Mouse (Mus musculus) neural tube, embryonic 13.5 days (tissue): ENCODE results near the gene Lrpprc. TPM values are rescaled to one million over a fixed set of nuclear protein-coding genes. Genes with fewer than 3 reads are reported as not detected.

Source experiments
- ATAC-seq: fragments of 200-750 bp; cut with Nextera tagmentation; 2 replicates; pipeline ENCODE4 v1.8.0; 2017; ENCODE audit warnings: low read depth, mild to moderate bottlenecking, moderate TSS enrichment, moderate library complexity
- H3K27ac ChIP-seq: fragments of 300-500 bp; sonication (generic); replicated peaks from 2 replicates; pipeline ENCODE4 v1.5.1; 2015; ENCODE audit warnings: moderate library complexity, mild to moderate bottlenecking, inconsistent platforms
- H3K27me3 ChIP-seq: fragments of 300-500 bp; sonication (generic); 2 replicates; pipeline ENCODE4 v1.6.1; 2015; ENCODE audit warnings: mild to moderate bottlenecking, inconsistent platforms
- H3K36me3 ChIP-seq: fragments of 300-500 bp; sonication (generic); 2 replicates; pipeline ENCODE4 v1.6.1; 2015; ENCODE audit warnings: mild to moderate bottlenecking, inconsistent platforms
- H3K4me1 ChIP-seq: fragments of 300-500 bp; sonication (generic); replicated peaks from 2 replicates; pipeline ENCODE4 v1.6.1; 2015; ENCODE audit warnings: inconsistent platforms
- H3K4me2 ChIP-seq: fragments of 300-500 bp; sonication (generic); 2 replicates; pipeline ENCODE4 v1.6.1; 2015; ENCODE audit warnings: inconsistent platforms, mild to moderate bottlenecking, moderate library complexity
- H3K4me3 ChIP-seq: fragments of 300-500 bp; sonication (generic); 2 replicates; pipeline ENCODE4 v1.5.1; 2015; ENCODE audit warnings: mild to moderate bottlenecking, inconsistent platforms
- H3K9ac ChIP-seq: fragments of 300-500 bp; sonication (generic); 2 replicates; pipeline ENCODE4 v1.6.1; 2015; ENCODE audit warnings: moderate library complexity, mild to moderate bottlenecking, inconsistent platforms
- H3K9me3 ChIP-seq: fragments of 300-500 bp; sonication (generic); 2 replicates; pipeline ENCODE4 v1.6.1; 2016; ENCODE audit warnings: inconsistent platforms
- WGBS: fragments of 180-500 bp; shearing (Covaris S2); methylation state at CpG from one replicate; pipeline ENCODE4 v1.1.7; 2015; 5-methylcytosine and 5-hydroxymethylcytosine counted together
- polyA plus RNA-seq: library from polyadenylated mRNA; unstranded; fragments of >200 nt; fragmentation: Nextera tagmentation; extraction: Ambion mirVana; gene quantifications from 2 replicates; pipeline ENCODE4 v1.2.1, GENCODE M21; 2015

The Lrpprc gene
- polyA plus RNA-seq, 1 experiment from 2014 or later: 42.6 TPM

GRCm38 (mm10) chr17:84658195-84658594 is 132.4 kb downstream of the Lrpprc start:
- no peak overlapping the region for H3K4me3 ChIP-seq
- H3K4me1 ChIP-seq: peaks cover 36% of the 10 kb centered on the region
- ATAC-seq: no peak
- H3K36me3 ChIP-seq: no peaks in the 10 kb centered on the region
- no peaks in the 10 kb centered on the region for H3K27me3 ChIP-seq
- H3K9ac ChIP-seq: no peak overlapping the region
- H3K4me2 ChIP-seq: no peak overlapping the region
- WGBS: 36% methylated on average over 5 of the region's 5 CpGs
- H3K9me3 ChIP-seq: no peaks in the 10 kb centered on the region
- H3K27ac ChIP-seq: no peak overlapping the region

GRCm38 (mm10) chr17:84657782-84658181 is 132.8 kb downstream of the Lrpprc start:
- Histone ChIP-seq H3K27me3 (no peaks in the 10 kb centered on the region), H3K4me2 (no peak overlapping the region), H3K4me1 (peaks cover 36% of the 10 kb centered on the region), H3K4me3 (no peak overlapping the region), H3K9me3 (no peaks in the 10 kb centered on the region), H3K36me3 (no peaks in the 10 kb centered on the region), H3K27ac (0 out of 2 replicates have a peak overlapping the region, but pooled peaks have one; percentile 46), H3K9ac (no peak overlapping the region)
- no peak for ATAC-seq
- WGBS: 66% methylated on average over 7 of the region's 7 CpGs

GRCm38 (mm10) chr17:84657422-84657732 is 133.2 kb downstream of the Lrpprc start:
- no peak overlapping the region for H3K4me2 ChIP-seq
- 56% methylated on average over 3 of the region's 3 CpGs for WGBS
- peaks cover 36% of the 10 kb centered on the region for H3K4me1 ChIP-seq
- H3K27me3 ChIP-seq: no peaks in the 10 kb centered on the region
- 0 out of 2 replicates have a peak overlapping the region, but pooled peaks have one; percentile 46 for H3K27ac ChIP-seq
- no peak overlapping the region for H3K9ac ChIP-seq
- H3K36me3 ChIP-seq: no peaks in the 10 kb centered on the region
- no peak overlapping the region for H3K4me3 ChIP-seq
- peak; percentile 44; the same call in 1 of the 2 replicates for ATAC-seq
- H3K9me3 ChIP-seq: no peaks in the 10 kb centered on the region

- Histone ChIP-seq H3K27me3 (no peaks in the 10 kb centered on the region), H3K4me1 (peaks cover 36% of the 10 kb centered on the region), H3K9ac (no peak overlapping the region), H3K4me2 (no peak overlapping the region), H3K36me3 (no peaks in the 10 kb centered on the region), H3K9me3 (no peaks in the 10 kb centered on the region), H3K4me3 (no peak overlapping the region), H3K27ac (peak overlapping the region; percentile 46)
- ATAC-seq: peak; percentile 57
- WGBS: 33% methylated on average over 19 of the region's 19 CpGs
Measured at GRCm38 (mm10) chr17:84656653-84657421, 133.8 kb downstream of the Lrpprc start.

GRCm38 (mm10) chr17:84656205-84656604 is 134.4 kb downstream of the Lrpprc start:
- H3K4me1 ChIP-seq: peaks cover 36% of the 10 kb centered on the region
- peak overlapping the region; percentile 46 for H3K27ac ChIP-seq
- 41% methylated on average over 5 of the region's 5 CpGs for WGBS
- no peaks in the 10 kb centered on the region for H3K9me3 ChIP-seq
- H3K9ac ChIP-seq: no peak overlapping the region
- H3K36me3 ChIP-seq: no peaks in the 10 kb centered on the region
- H3K27me3 ChIP-seq: no peaks in the 10 kb centered on the region
- no peak overlapping the region for H3K4me2 ChIP-seq
- no peak overlapping the region for H3K4me3 ChIP-seq
- peak; percentile 49; the same call in 1 of the 2 replicates for ATAC-seq

Other genes starting within 250 kb of the Lrpprc start
- 30.6 and 31.2 TPM in 2 replicates for gene Dync2li1, start 164.3 kb downstream of the Lrpprc start, polyA plus RNA-seq
- gene Abcg8, start 114.5 kb downstream of the Lrpprc start, polyA plus RNA-seq: not detected in 2 replicates
- gene Abcg5, start 107.8 kb downstream of the Lrpprc start, polyA plus RNA-seq: 0.43 and 0.68 TPM in 2 replicates
- 98.5 and 116 TPM in 2 replicates for gene Ppm1b, start 166.0 kb upstream of the Lrpprc start, polyA plus RNA-seq
- gene Slc3a1, start 237.6 kb upstream of the Lrpprc start, polyA plus RNA-seq: 0.26 and 0.31 TPM in 2 replicates